Mouse (Mus musculus): Measurements from ENCODE around the gene Tfb1m. TPM values are rescaled to one million over a fixed set of nuclear protein-coding genes. Genes with fewer than 3 reads are reported as not detected.

Gene Tfb1m
- polyA plus RNA-seq, 3 experiments from 2014 or later = 7.9 to 10.4 (median 9.4) TPM

Other genes starting within 250 kb of the Tfb1m start
- 1 to 10 TPM; 1.3 to 2.1 (median 1.6) TPM for gene Tiam2, start 231.2 kb downstream of the Tfb1m start, polyA plus RNA-seq (2017; shearing (Covaris generic))
- gene Cldn20, start 25.2 kb downstream of the Tfb1m start, polyA plus RNA-seq (2017; shearing (Covaris generic)) = not detected
- not detected for gene Nox3, start 138.5 kb upstream of the Tfb1m start, polyA plus RNA-seq (2017; shearing (Covaris generic))